Mouse (Mus musculus): ENCODE results near the gene Top2b.

DNA sequence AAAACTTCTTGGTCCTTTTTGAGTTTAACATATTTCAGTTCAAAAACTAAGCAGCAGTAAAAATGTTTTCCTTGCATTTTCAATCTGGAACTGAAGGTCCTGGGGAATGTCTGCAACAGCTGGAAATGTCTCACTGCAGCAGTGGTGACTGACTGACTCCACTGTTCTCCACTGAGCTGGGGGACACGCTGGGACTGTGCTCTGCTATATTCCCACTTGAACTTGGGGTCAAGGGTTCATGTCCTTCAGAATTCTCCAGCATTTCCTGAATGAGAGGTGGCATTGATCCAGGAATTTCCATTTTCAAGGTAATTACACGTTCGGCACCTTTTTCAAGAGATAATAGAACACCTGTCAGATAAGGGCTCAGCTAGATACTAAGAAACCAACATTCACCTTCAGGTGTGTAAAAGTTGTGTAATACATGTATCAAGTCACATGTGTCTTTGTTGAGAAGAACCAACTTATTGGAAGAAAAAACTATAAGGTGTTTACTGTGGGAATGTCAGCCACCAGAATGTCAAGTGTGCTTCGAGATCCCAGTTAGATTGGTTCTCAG lies 67.0 kb downstream of the Top2b start:
- TF ChIP-seq CTCF (IDR thresholded peaks at IDR 0.05; ENCODE audit: extremely low read depth, insufficient read length, insufficient replicate concordance, low read depth, low read length) (no peak), POLR2A (IDR thresholded peaks at IDR 0.05; ENCODE audit: low read depth, low read length) (no peak)

Measured in small intestine, adult 2 months (tissue).